Mouse (Mus musculus) embryo, embryonic 11 days (tissue): ENCODE data around the gene Gm6040.

Experiments used
- DNase-seq: peaks from one replicate; pipeline ENCODE4 v3.0.0-alpha.2; 2015

Gm6040 gene

GRCm38 (mm10) chr8:20921971-20922370 is at the start of gene Gm6040:
Gm6040 (minus strand) TSS chr8:20922071.
- no peak for DNase-seq

- DNase-seq = no peak
Observed at GRCm38 (mm10) chr8:20964531-20964930, 42.7 kb upstream of the Gm6040 start.

GRCm38 (mm10) chr8:20944610-20945009 is 22.7 kb upstream of the Gm6040 start, which contains the start of gene AY761185:
AY761185 (minus strand) TSS chr8:20944710.
- no peak for DNase-seq

GRCm38 (mm10) chr8:20912288-20912687 is 9.6 kb downstream of the Gm6040 start:
- no peak for DNase-seq

GRCm38 (mm10) chr8:20908256-20908655 is 13.6 kb downstream of the Gm6040 start:
- no peak for DNase-seq

- DNase-seq = no peak
Observed at GRCm38 (mm10) chr8:20907119-20907518, 14.8 kb downstream of the Gm6040 start.

- DNase-seq = no peak
Observed at GRCm38 (mm10) chr8:20902527-20902926, 19.3 kb downstream of the Gm6040 start, which contains the start of gene Gm15056. Gm15056 (minus strand) TSS chr8:20902627.

GRCm38 (mm10) chr8:20892369-20892768 is 29.5 kb downstream of the Gm6040 start, which contains the start of gene Defb33:
Defb33 (plus strand) TSS chr8:20892669.
- no peak for DNase-seq

GRCm38 (mm10) chr8:20874608-20875007 is 47.3 kb downstream of the Gm6040 start:
- peak; percentile 0 for DNase-seq
